Mouse (Mus musculus): ENCODE data around the gene Zkscan8. TPM values are rescaled to one million over a fixed set of nuclear protein-coding genes. Genes with fewer than 3 reads are reported as not detected.
A peak's percentile ranks its signal among the peaks of the same experiment; 100 is the strongest.

The Zkscan8 gene
- polyA plus RNA-seq (2014; fragmentation: Nextera tagmentation; extraction: Ambion mirVana) = 8.7 and 11.9 TPM in 2 replicates

DNA sequence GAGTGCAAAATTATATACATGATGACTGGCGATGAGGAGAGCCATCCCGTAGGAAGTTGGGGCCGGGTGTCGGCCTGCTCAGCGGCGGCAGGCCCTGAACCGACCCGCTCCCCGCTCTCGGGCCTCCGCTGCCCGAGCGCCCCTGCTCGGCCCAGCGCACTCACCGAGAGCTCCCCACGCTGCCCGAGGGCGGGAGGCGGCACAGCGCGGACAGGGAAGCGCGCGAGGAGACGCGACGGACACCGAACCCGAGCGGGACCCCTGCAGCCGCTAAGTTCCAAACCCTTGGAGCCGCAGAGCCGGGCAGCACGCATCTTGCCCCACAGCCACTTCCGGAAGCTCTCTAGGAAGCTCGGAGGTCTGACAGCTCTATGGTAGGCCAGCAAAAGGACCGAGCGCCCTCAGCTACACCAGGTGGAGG lies at the start of gene Zkscan8:
Zkscan8 (minus strand) TSS at position 340 of the 421 bp plus-strand sequence.
- H3K9ac ChIP-seq (replicated peaks; ENCODE audit: low read length) = peak within 1 kb of the TSS; percentile 99
- ATAC-seq (replicated peaks; ENCODE audit: insufficient number of reproducible peaks, low FRiP score, low TSS enrichment, low read depth) (peak; percentile 97), DNase-seq (ENCODE audit: low spot score) (peak; percentile 90)
- peak within 1 kb of the TSS; percentile 94 for H3K27ac ChIP-seq (replicated peaks; ENCODE audit: low read depth, low read length)
- no peaks in the 10 kb centered on the region for H3K27me3 ChIP-seq (ENCODE audit: control insufficient read depth, insufficient read depth, low read length)
- no peaks in the 10 kb centered on the region for H3K4me1 ChIP-seq (ENCODE audit: control insufficient read depth, insufficient read depth, low read length)
- no peaks in the 10 kb centered on the region for H3K9me3 ChIP-seq (replicated peaks; ENCODE audit: control insufficient read depth, low read length)
- H3K4me2 ChIP-seq (ENCODE audit: low read depth, low read length) = peak within 1 kb of the TSS; percentile 64
- H3K4me3 ChIP-seq (ENCODE audit: low read depth, low read length) = peak within 1 kb of the TSS; percentile 85
- 0% methylated on average over 37 of the region's 39 CpGs for WGBS
- no peaks in the 10 kb centered on the region for H3K36me3 ChIP-seq (replicated peaks; ENCODE audit: control insufficient read depth, insufficient read depth, low read depth, low read length)

DNA sequence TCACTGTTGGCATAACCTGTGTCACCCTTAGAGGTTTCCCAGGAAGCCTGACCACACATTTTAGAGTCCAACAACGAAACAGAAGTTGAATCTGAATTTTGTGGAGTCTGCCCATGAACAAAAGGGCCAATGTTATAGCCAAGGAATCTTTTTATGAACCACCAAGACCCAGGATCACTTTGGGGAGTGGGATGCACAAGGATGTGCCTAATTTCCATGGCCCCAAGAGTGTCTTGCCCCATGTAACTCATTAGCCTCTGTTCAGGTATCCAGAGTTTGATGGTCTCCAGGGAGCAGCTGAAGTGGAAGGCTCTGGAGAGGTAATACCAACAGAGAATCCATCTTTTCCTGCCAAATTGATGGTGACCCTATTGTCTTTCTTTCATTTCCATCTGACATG lies 28.9 kb upstream of the Zkscan8 start, which contains the start of gene Olfr1535:
Olfr1535 (minus strand) TSS at position 101 of the 400 bp plus-strand sequence.
- no peak for DNase-seq (ENCODE audit: low spot score)
- 63% methylated on average over 1 of the region's 1 CpGs for WGBS
- Histone ChIP-seq H3K27ac (replicated peaks; ENCODE audit: low read depth, low read length) (no peak within 1 kb of the TSS), H3K9me3 (replicated peaks; ENCODE audit: control insufficient read depth, low read length) (no peaks in the 10 kb centered on the region), H3K9ac (replicated peaks; ENCODE audit: low read length) (no peak within 1 kb of the TSS), H3K27me3 (ENCODE audit: control insufficient read depth, insufficient read depth, low read length) (no peaks in the 10 kb centered on the region), H3K4me3 (ENCODE audit: low read depth, low read length) (no peak within 1 kb of the TSS), H3K4me2 (ENCODE audit: low read depth, low read length) (no peak within 1 kb of the TSS), H3K36me3 (replicated peaks; ENCODE audit: control insufficient read depth, insufficient read depth, low read depth, low read length) (no peaks in the 10 kb centered on the region), H3K4me1 (ENCODE audit: control insufficient read depth, insufficient read depth, low read length) (no peaks in the 10 kb centered on the region)
- ATAC-seq (replicated peaks; ENCODE audit: insufficient number of reproducible peaks, low FRiP score, low TSS enrichment, low read depth) = no peak

DNA sequence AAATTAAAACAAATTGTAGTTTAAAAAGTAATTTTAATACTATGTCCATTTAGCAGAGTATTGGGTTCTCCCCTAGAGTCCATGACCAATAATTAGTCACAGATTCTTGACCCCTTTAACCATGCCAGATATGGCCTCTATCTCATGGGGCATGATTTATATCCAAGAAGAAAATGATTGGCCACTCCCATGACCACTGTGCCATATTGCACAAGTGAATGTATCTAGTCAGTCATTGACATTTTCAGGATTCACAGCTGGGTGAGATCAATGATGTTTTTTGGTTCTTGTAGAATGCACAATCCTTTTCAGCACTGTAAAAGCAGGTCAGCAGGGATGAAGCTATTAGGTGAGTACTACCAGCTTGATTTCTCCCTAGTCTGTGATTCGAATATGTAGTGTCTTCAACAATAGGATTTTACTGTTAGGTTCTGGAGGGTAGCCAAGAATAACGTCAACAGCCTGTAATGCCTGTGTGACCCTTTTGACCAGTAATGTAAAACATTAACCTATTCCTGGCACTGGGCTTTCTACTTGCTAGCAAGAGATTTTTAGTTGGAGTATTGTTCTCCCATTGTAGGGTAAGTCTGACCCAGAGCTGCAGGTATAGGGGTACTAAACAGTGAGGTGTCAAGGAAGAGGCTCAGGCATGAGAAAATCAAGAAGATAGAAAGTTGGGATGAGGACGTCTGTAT lies 19.6 kb upstream of the Zkscan8 start:
- H3K27me3 ChIP-seq (ENCODE audit: control insufficient read depth, insufficient read depth, low read length) = no peaks in the 10 kb centered on the region
- no peak overlapping the region for H3K4me2 ChIP-seq (ENCODE audit: low read depth, low read length)
- 65% methylated on average over 3 of the region's 3 CpGs for WGBS
- H3K4me3 ChIP-seq (ENCODE audit: low read depth, low read length) = no peak overlapping the region
- no peaks in the 10 kb centered on the region for H3K36me3 ChIP-seq (replicated peaks; ENCODE audit: control insufficient read depth, insufficient read depth, low read depth, low read length)
- H3K9me3 ChIP-seq (replicated peaks; ENCODE audit: control insufficient read depth, low read length) = no peaks in the 10 kb centered on the region
- DNase-seq (ENCODE audit: low spot score) (no peak), ATAC-seq (replicated peaks; ENCODE audit: insufficient number of reproducible peaks, low FRiP score, low TSS enrichment, low read depth) (no peak)
- no peak overlapping the region for H3K27ac ChIP-seq (replicated peaks; ENCODE audit: low read depth, low read length)
- H3K4me1 ChIP-seq (ENCODE audit: control insufficient read depth, insufficient read depth, low read length) = no peaks in the 10 kb centered on the region
- H3K9ac ChIP-seq (replicated peaks; ENCODE audit: low read length) = no peak overlapping the region

DNA sequence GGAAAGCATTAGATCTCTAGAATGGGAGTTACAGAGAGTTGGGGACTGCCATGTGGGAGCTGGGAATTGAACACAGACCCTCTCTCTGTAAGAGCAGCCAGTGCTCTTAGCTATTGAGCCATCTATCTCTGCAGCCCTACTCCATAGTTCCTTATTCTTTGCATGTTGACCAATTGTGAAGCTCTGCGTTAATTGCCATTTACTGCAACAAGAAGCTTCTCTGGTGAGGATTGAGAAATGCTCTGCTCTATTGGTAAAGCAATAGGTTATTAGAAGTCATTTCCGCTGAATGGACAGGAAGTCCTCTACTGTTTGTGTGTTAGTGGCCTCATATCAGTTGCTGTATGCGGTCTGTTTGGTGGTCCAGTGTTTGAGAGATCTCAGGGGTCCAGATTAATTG lies 18.6 kb upstream of the Zkscan8 start:
- no peak overlapping the region for H3K27ac ChIP-seq (replicated peaks; ENCODE audit: low read depth, low read length)
- H3K4me2 ChIP-seq (ENCODE audit: low read depth, low read length) = no peak overlapping the region
- no peaks in the 10 kb centered on the region for H3K27me3 ChIP-seq (ENCODE audit: control insufficient read depth, insufficient read depth, low read length)
- H3K4me3 ChIP-seq (ENCODE audit: low read depth, low read length) = no peak overlapping the region
- no peak overlapping the region for H3K9ac ChIP-seq (replicated peaks; ENCODE audit: low read length)
- H3K9me3 ChIP-seq (replicated peaks; ENCODE audit: control insufficient read depth, low read length) = no peaks in the 10 kb centered on the region
- WGBS = 94% methylated on average over 3 of the region's 3 CpGs
- DNase-seq (ENCODE audit: low spot score) (no peak), ATAC-seq (replicated peaks; ENCODE audit: insufficient number of reproducible peaks, low FRiP score, low TSS enrichment, low read depth) (no peak)
- no peaks in the 10 kb centered on the region for H3K4me1 ChIP-seq (ENCODE audit: control insufficient read depth, insufficient read depth, low read length)
- H3K36me3 ChIP-seq (replicated peaks; ENCODE audit: control insufficient read depth, insufficient read depth, low read depth, low read length) = no peaks in the 10 kb centered on the region

DNA sequence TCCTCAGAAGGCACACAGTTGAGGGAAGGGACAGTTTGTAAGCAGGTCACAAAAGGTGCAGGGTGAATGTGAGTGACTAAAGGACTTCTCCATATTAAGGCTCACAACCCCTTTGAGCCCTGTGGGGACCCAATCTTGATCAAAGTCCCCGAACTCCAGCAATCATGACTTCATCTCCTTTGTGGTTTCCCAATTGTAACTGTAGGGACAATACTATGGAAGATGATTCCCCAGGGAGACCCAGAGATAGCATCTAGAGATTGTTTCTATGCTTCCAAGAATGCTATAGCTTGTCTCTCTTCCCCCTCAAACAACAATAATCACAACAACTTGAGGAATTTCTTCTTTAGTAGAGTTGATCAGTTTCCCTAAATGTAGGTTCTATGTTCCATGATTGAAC lies 11.8 kb upstream of the Zkscan8 start, which contains the start of gene Olfr1366:
Olfr1366 (minus strand) TSS at position 101 of the 400 bp plus-strand sequence.
- no peak within 1 kb of the TSS for H3K4me2 ChIP-seq (ENCODE audit: low read depth, low read length)
- DNase-seq (ENCODE audit: low spot score) (no peak), ATAC-seq (replicated peaks; ENCODE audit: insufficient number of reproducible peaks, low FRiP score, low TSS enrichment, low read depth) (no peak)
- no peaks in the 10 kb centered on the region for H3K9me3 ChIP-seq (replicated peaks; ENCODE audit: control insufficient read depth, low read length)
- H3K36me3 ChIP-seq (replicated peaks; ENCODE audit: control insufficient read depth, insufficient read depth, low read depth, low read length) = no peaks in the 10 kb centered on the region
- H3K4me3 ChIP-seq (ENCODE audit: low read depth, low read length) = no peak within 1 kb of the TSS
- H3K9ac ChIP-seq (replicated peaks; ENCODE audit: low read length) = no peak within 1 kb of the TSS
- H3K27me3 ChIP-seq (ENCODE audit: control insufficient read depth, insufficient read depth, low read length) = no peaks in the 10 kb centered on the region
- H3K4me1 ChIP-seq (ENCODE audit: control insufficient read depth, insufficient read depth, low read length) = no peaks in the 10 kb centered on the region
- 85% methylated on average over 1 of the region's 1 CpGs for WGBS
- H3K27ac ChIP-seq (replicated peaks; ENCODE audit: low read depth, low read length) = no peak within 1 kb of the TSS

DNA sequence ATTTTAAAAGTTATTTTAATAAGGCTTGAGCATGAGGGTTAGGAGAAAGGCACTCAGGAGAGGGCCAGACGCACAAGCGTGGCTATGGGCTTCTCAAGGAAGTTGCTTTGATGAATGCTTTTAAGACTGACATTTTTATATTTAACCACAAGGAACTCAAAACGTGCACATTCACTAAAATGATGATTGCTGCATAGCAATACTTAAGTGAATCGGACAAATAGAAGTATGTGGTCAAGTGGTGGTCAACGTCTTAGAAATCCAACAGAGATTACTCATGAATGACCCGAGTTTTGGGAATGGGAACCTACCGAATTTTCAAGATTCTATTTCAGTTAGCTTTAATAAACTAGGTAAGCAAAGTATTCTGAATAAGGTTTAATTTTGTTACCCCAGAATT lies 784 bp downstream of the Zkscan8 start:
- ATAC-seq (replicated peaks; ENCODE audit: insufficient number of reproducible peaks, low FRiP score, low TSS enrichment, low read depth) = no peak
- no peaks in the 10 kb centered on the region for H3K27me3 ChIP-seq (ENCODE audit: control insufficient read depth, insufficient read depth, low read length)
- 52% methylated on average over 7 of the region's 7 CpGs for WGBS
- H3K4me1 ChIP-seq (ENCODE audit: control insufficient read depth, insufficient read depth, low read length) = no peaks in the 10 kb centered on the region
- H3K4me3 ChIP-seq (ENCODE audit: low read depth, low read length) = no peak overlapping the region; the same call in 1 of the 2 replicates
- H3K9me3 ChIP-seq (replicated peaks; ENCODE audit: control insufficient read depth, low read length) = no peaks in the 10 kb centered on the region
- H3K36me3 ChIP-seq (replicated peaks; ENCODE audit: control insufficient read depth, insufficient read depth, low read depth, low read length) = no peaks in the 10 kb centered on the region
- no peak overlapping the region for H3K27ac ChIP-seq (replicated peaks; ENCODE audit: low read depth, low read length)
- H3K4me2 ChIP-seq (ENCODE audit: low read depth, low read length) = 0 out of 2 replicates have a peak overlapping the region, but pooled peaks have one; percentile 24
- no peak overlapping the region for H3K9ac ChIP-seq (replicated peaks; ENCODE audit: low read length)
- DNase-seq (ENCODE audit: low spot score) = peak; percentile 22

DNA sequence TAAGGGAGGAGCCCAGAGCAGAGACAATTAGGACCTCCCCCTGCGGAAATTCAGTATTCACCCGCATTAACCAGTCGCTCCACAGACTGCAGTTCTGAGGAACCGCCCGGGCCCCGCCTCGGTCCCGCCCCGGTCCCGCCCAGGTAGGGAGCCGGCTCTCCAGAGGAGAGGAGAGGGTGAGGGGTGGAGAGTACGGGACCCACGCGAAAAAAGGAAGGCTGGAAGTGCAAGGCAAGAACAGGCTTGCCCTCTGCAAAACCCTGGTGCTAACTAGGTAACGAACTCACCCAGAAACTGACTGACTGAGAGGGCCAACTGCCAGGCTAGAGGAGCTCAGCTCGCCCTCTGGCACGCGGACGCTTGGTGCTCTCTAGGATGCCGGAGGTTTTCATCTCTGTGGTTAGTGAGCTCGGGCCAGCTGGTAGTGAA lies 24.7 kb downstream of the Zkscan8 start:
- no peaks in the 10 kb centered on the region for H3K27me3 ChIP-seq (ENCODE audit: control insufficient read depth, insufficient read depth, low read length)
- peak overlapping the region; percentile 42 for H3K4me2 ChIP-seq (ENCODE audit: low read depth, low read length)
- ATAC-seq (replicated peaks; ENCODE audit: insufficient number of reproducible peaks, low FRiP score, low TSS enrichment, low read depth) (peak; percentile 100), DNase-seq (ENCODE audit: low spot score) (peak; percentile 90)
- under 1% methylated on average over 21 of the region's 21 CpGs for WGBS
- no peaks in the 10 kb centered on the region for H3K9me3 ChIP-seq (replicated peaks; ENCODE audit: control insufficient read depth, low read length)
- no peaks in the 10 kb centered on the region for H3K36me3 ChIP-seq (replicated peaks; ENCODE audit: control insufficient read depth, insufficient read depth, low read depth, low read length)
- peak overlapping the region; percentile 59; the same call in 1 of the 2 replicates for H3K27ac ChIP-seq (replicated peaks; ENCODE audit: low read depth, low read length)
- H3K9ac ChIP-seq (replicated peaks; ENCODE audit: low read length) = peak overlapping the region; percentile 72
- no peaks in the 10 kb centered on the region for H3K4me1 ChIP-seq (ENCODE audit: control insufficient read depth, insufficient read depth, low read length)
- peak overlapping the region; percentile 67 for H3K4me3 ChIP-seq (ENCODE audit: low read depth, low read length)

DNA sequence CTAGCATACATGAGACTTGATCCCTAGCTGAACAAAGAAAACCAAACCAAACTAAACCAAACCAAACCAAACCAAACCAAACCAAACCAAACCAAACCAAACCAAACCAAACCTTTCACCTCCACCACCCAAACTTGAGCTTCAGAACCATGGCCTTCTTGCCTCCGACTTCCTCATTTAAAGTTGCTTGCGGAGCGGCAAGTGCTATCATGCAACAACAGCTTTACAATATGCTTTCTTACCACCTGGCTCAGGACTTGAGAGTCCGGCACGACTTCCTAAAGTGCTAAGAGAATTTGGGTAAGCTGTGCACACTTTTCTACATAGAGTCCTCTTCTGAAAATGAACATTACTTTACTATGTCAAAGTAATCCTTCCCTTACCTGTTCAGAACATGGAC lies 28.6 kb downstream of the Zkscan8 start:
- H3K36me3 ChIP-seq (replicated peaks; ENCODE audit: control insufficient read depth, insufficient read depth, low read depth, low read length) = no peaks in the 10 kb centered on the region
- H3K27me3 ChIP-seq (ENCODE audit: control insufficient read depth, insufficient read depth, low read length) = no peaks in the 10 kb centered on the region
- ATAC-seq (replicated peaks; ENCODE audit: insufficient number of reproducible peaks, low FRiP score, low TSS enrichment, low read depth) (no peak), DNase-seq (ENCODE audit: low spot score) (no peak)
- H3K4me3 ChIP-seq (ENCODE audit: low read depth, low read length) = no peak overlapping the region
- H3K4me1 ChIP-seq (ENCODE audit: control insufficient read depth, insufficient read depth, low read length) = no peaks in the 10 kb centered on the region
- H3K9me3 ChIP-seq (replicated peaks; ENCODE audit: control insufficient read depth, low read length) = no peaks in the 10 kb centered on the region
- H3K4me2 ChIP-seq (ENCODE audit: low read depth, low read length) = no peak overlapping the region
- H3K9ac ChIP-seq (replicated peaks; ENCODE audit: low read length) = no peak overlapping the region
- WGBS = 82% methylated on average over 5 of the region's 5 CpGs
- H3K27ac ChIP-seq (replicated peaks; ENCODE audit: low read depth, low read length) = no peak overlapping the region
